Mouse (Mus musculus) neural tube, embryonic 14.5 days (tissue): ENCODE measurements around the gene Tenm2. TPM values are rescaled to one million over a fixed set of nuclear protein-coding genes. Genes with fewer than 3 reads are reported as not detected.
A peak's percentile ranks its signal among the peaks of the same experiment; 100 is the strongest.

Source experiments
- ATAC-seq: fragments of 200-750 bp; cut with Nextera tagmentation; 2 replicates; pipeline ENCODE4 v1.8.0; 2017; ENCODE audit warnings: low read depth, mild to moderate bottlenecking, moderate TSS enrichment, moderate library complexity
- H3K27ac ChIP-seq: fragments of 300-500 bp; sonication (generic); 2 replicates; pipeline ENCODE4 v1.5.1; 2014; ENCODE audit warnings: low read depth, mild to moderate bottlenecking, control low read depth, low read length, moderate library complexity, mixed read lengths
- H3K27me3 ChIP-seq: fragments of 300-500 bp; sonication (generic); 2 replicates; pipeline ENCODE4 v1.6.1; 2014; ENCODE audit warnings: low read length; ENCODE audit not compliant: control insufficient read depth, insufficient read depth
- H3K36me3 ChIP-seq: fragments of 300-500 bp; sonication (generic); 2 replicates; pipeline ENCODE4 v1.6.1; 2014; ENCODE audit warnings: low read length, mixed read lengths; ENCODE audit not compliant: control insufficient read depth, insufficient read depth
- H3K4me1 ChIP-seq: fragments of 300-500 bp; sonication (generic); 2 replicates; pipeline ENCODE4 v1.6.1; 2014; ENCODE audit warnings: low read length; ENCODE audit not compliant: control insufficient read depth, insufficient read depth
- H3K4me2 ChIP-seq: fragments of 300-500 bp; sonication (generic); 2 replicates; pipeline ENCODE4 v1.6.1; 2014; ENCODE audit warnings: mild to moderate bottlenecking, low read depth, low read length, control low read depth
- H3K4me3 ChIP-seq: fragments of 300-500 bp; sonication (generic); 2 replicates; pipeline ENCODE4 v1.5.1; 2014; ENCODE audit warnings: low read depth, low read length, control low read depth, mixed read lengths
- H3K9ac ChIP-seq: fragments of 300-500 bp; sonication (generic); replicated peaks from 2 replicates; pipeline ENCODE4 v1.6.1; 2014; ENCODE audit warnings: low read depth, mild to moderate bottlenecking, control low read depth, low read length, mixed read lengths
- H3K9me3 ChIP-seq: fragments of 300-500 bp; sonication (generic); 2 replicates; pipeline ENCODE4 v1.6.1; 2016; ENCODE audit warnings: low read length; ENCODE audit not compliant: control insufficient read depth
- WGBS: fragments of 180-500 bp; shearing (Covaris S2); extraction: QIAGEN DNeasy Blood & Tissue Kit; methylation state at CpG from one replicate; pipeline ENCODE4 v1.1.7; 2014; 5-methylcytosine and 5-hydroxymethylcytosine counted together
- polyA plus RNA-seq: library from polyadenylated mRNA; unstranded; fragments of >200 nt; fragmentation: Nextera tagmentation; extraction: Ambion mirVana; gene quantifications from 2 replicates; pipeline ENCODE4 v1.2.1, GENCODE M21; 2014

Gene Tenm2
- polyA plus RNA-seq, 1 experiment from 2014 or later, result 32.2 TPM

DNA sequence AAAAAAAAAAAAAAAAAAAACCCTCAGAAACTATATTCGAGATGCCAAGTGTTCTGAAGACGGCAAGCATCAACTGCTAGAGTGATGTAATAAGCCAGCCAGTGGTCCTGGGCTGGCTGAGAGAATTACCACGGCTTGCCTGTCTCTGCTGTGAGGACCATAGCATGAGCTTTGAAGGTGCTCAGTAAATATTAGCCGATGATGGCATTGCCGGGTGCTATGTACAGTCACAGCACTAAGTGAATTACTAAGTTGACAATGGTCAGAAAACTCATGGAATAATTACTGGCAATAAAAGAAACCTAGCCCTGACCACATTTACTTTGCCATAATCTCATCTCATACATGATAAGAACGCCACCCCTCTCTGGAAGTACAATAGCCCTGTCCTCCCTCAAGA, 549.5 kb downstream of the Tenm2 start:
- ATAC-seq, result no peak
- 84% methylated on average over 6 of the region's 6 CpGs for WGBS
- Histone ChIP-seq H3K27me3 (no peaks in the 10 kb centered on the region), H3K4me1 (no peaks in the 10 kb centered on the region), H3K4me3 (no peak overlapping the region), H3K36me3 (no peaks in the 10 kb centered on the region), H3K27ac (no peak overlapping the region), H3K4me2 (no peak overlapping the region), H3K9ac (no peak overlapping the region), H3K9me3 (no peaks in the 10 kb centered on the region)

DNA sequence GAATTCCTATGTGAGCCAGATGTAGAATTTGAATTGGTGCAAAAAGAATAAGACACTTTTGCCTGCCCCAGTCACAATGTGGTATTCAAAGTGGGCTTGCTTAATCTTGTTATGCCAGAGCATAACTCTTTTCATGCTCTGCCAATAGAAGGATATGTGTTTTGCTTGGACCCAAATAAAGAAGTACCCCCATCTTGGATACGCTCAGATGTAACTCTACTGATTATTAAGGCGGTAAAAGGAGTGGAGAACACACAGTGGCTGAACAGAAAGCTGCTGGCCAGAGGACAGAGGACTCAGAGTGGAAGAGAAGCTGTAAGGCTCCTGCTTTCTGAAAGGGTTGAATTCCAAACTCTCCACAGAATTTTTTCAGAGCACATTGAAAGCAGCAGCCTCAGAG, 556.4 kb downstream of the Tenm2 start:
- Histone ChIP-seq H3K27ac (no peak overlapping the region), H3K27me3 (no peaks in the 10 kb centered on the region), H3K36me3 (no peaks in the 10 kb centered on the region), H3K4me1 (peaks cover 12% of the 10 kb centered on the region; the same call in 1 of the 2 replicates), H3K4me3 (no peak overlapping the region), H3K9me3 (no peaks in the 10 kb centered on the region), H3K9ac (no peak overlapping the region), H3K4me2 (no peak overlapping the region)
- no peak for ATAC-seq
- WGBS, result 84% methylated on average over 2 of the region's 2 CpGs

DNA sequence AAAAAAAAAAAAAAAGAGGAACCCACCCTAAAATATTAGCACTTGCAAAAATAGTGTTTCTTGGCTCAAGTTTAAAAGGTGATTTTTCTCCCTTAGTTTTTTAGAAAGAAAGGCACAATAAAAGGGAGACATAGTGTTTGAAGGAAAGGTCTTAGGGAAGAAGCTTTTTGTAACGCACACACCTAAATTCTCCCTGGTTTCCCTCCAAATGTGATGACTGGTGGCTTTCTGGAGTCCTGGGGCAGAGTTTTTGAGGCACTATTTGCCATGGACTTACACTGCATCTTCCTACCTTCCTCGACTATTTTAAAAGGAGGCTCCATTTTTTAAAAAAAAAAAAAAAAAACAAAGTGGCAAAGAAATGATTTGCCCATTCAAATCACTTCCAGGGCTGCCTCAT, 557.2 kb downstream of the Tenm2 start:
- Histone ChIP-seq H3K9ac (peak overlapping the region; percentile 64), H3K9me3 (no peaks in the 10 kb centered on the region), H3K4me3 (peak overlapping the region; percentile 45), H3K4me2 (peak overlapping the region; percentile 65), H3K27me3 (no peaks in the 10 kb centered on the region), H3K36me3 (no peaks in the 10 kb centered on the region), H3K27ac (peak overlapping the region; percentile 97), H3K4me1 (peaks cover 17% of the 10 kb centered on the region; the same call in 1 of the 2 replicates)
- 25% methylated on average over 2 of the region's 2 CpGs for WGBS
- ATAC-seq, result no peak

DNA sequence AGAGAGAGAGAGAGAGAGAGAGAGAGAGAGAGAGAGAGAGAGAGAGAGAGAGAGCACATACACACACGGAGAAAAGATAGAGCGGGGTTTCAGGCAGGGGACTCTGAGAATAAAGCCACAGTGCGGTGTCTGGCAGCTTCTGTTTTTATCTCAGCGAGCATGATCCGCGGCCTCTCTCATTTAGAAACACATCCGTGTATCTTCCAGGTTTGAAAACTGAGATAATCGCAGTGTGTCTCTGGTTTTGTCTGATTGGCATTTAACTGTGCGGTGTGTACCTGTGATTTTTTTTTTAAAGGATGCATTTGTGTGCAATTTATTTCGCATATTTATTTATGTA, 557.7 kb downstream of the Tenm2 start:
- 8% methylated on average over 10 of the region's 10 CpGs for WGBS
- Histone ChIP-seq H3K36me3 (no peaks in the 10 kb centered on the region), H3K27ac (peak overlapping the region; percentile 97)

DNA sequence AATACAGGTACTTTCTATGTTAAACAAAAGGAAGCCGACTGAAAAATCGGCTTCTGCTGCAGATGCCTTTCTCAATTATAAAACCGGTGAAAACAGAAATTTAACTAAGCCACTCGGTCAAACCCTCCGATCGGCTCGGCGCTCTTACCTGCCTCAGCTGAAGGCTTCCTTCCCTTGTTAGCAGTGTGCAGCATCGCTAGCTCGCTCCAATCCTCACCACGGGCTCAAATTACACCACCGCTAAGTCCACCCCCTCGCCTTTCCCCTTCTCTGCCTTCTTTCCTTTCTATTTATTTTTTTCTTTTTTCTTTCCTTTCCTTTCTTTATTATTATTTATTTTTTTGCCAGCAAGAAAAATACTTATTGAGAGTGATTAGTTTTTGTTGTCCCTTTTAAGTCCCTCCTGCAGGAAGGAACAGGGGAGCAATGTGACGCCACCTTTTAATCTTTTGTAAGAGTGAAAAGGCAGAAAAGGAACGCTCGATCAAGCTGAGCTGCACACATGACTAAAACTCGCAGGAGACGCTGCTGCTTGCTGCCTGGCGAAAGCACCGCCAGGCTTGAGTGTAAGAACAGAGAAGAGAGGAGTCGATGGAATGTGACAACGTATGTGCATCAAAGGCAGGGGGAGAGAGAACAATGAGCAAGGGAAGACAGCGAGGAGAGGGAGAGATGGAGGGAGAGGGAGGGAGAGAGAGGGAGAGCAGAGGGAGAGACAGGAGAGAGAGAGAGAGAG, 558.3 kb downstream of the Tenm2 start:
- ATAC-seq, result peak; percentile 92
- H3K4me2 ChIP-seq, result peak overlapping the region; percentile 65
- H3K27me3 ChIP-seq, result no peaks in the 10 kb centered on the region
- peak overlapping the region; percentile 64 for H3K9ac ChIP-seq
- no peaks in the 10 kb centered on the region for H3K9me3 ChIP-seq
- peaks cover 17% of the 10 kb centered on the region; the same call in 1 of the 2 replicates for H3K4me1 ChIP-seq
- under 1% methylated on average over 23 of the region's 23 CpGs for WGBS
- H3K4me3 ChIP-seq, result peak overlapping the region; percentile 45
- H3K36me3 ChIP-seq, result no peaks in the 10 kb centered on the region
- peak overlapping the region; percentile 97 for H3K27ac ChIP-seq

More for the DNA sequence above, 557.7 kb downstream of the Tenm2 start:
- Histone ChIP-seq H3K9ac (peak overlapping the region; percentile 64), H3K4me2 (peak overlapping the region; percentile 65), H3K27me3 (no peaks in the 10 kb centered on the region), H3K9me3 (no peaks in the 10 kb centered on the region), H3K4me3 (peak overlapping the region; percentile 45), H3K4me1 (peaks cover 17% of the 10 kb centered on the region; the same call in 1 of the 2 replicates)
- ATAC-seq, result peak; percentile 83

DNA sequence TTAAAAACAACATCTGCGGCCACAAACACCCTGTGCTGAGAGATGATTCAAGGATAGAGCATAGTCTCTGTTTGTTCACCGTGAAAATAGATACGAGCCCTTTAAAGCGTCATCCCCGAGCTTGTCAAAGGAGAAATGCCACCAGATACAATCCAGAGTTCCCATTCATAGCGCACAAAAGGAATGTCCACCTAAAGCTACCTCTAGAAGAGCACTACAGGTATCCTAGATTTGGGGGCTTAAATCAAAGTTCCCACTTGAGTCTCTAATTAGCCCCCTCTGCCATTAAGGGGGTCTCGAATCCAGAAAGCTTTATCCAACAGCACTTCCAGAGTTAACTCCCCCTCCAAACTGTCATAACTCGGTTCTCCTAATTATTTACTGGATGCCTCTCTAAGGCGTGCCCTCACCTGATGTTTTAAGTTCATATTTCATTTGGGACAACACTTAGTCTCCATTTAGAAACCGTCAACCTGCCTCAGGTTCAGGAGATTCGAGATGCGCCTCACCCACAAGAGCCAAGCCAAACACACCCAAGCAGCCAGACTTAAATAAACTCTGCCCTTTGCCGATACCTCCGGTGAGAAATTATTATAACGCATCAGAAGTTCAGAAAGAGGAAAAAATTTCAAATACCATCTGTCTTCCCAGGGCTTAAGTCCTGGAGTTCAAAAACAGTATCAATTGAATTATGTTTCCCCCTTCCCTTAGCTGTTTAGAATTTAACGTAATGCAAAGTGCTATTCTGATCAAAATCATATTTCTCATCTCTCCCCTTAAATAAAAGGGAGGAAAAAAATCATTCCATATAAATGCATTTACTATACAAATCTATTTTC, 559.1 kb downstream of the Tenm2 start:
- H3K9me3 ChIP-seq, result no peaks in the 10 kb centered on the region
- no peaks in the 10 kb centered on the region for H3K27me3 ChIP-seq
- WGBS, result 35% methylated on average over 16 of the region's 16 CpGs
- peak overlapping the region; percentile 65 for H3K4me2 ChIP-seq
- H3K36me3 ChIP-seq, result no peaks in the 10 kb centered on the region
- peak overlapping the region; percentile 45 for H3K4me3 ChIP-seq
- peaks cover 17% of the 10 kb centered on the region; the same call in 1 of the 2 replicates for H3K4me1 ChIP-seq
- H3K27ac ChIP-seq, result peak overlapping the region; percentile 97
- ATAC-seq, result no peak
- H3K9ac ChIP-seq, result peak overlapping the region; percentile 64

DNA sequence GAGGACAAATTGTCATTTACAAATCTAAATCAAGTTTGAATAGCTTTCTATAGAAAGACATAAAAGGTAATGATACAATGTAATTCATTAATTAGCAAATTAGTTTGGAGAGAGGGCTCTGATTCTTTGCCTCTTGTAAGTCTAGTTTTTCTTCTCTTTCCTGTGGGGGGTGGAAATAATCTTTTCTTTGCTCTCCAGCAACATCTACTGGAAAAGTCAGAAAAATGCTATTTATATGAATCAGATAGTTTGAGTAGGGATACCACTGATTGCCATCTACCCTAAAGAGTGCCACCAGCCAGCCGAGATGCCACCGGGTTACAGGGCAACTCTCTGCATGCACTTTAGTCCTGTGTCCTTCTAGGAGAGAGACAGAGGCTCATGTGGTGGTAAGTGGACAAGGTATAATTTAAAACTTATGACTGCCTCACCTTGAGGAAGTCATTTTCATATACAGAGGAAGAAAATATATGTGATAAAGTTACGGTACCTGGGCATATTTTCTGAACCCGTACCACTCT, 560.8 kb downstream of the Tenm2 start:
- Histone ChIP-seq H3K4me1 (peaks cover 17% of the 10 kb centered on the region; the same call in 1 of the 2 replicates), H3K36me3 (no peaks in the 10 kb centered on the region), H3K4me3 (no peak overlapping the region), H3K27me3 (no peaks in the 10 kb centered on the region), H3K4me2 (peak overlapping the region; percentile 65), H3K27ac (no peak overlapping the region), H3K9me3 (no peaks in the 10 kb centered on the region), H3K9ac (no peak overlapping the region)
- no peak for ATAC-seq
- WGBS, result 86% methylated on average over 4 of the region's 4 CpGs

DNA sequence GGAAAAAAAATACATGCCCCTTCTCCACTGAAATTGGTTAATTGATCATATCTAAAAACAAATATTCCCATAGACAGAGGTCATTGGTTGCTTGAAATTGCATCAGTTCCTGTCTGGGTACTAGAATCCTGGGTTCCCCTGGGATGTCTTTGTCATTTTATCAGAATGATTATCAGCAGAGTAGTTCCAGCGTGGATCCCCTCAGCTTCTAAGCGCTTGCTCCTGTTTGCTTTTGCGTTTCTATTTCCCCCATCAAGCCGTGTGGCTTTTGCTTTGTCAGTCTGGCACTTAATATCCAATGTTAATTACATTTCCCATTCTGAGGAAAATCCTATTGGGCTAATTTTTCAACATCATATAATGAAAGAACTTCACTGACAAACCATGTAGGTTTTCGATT, 561.6 kb downstream of the Tenm2 start:
- no peak for ATAC-seq
- Histone ChIP-seq H3K9ac (no peak overlapping the region), H3K4me3 (no peak overlapping the region), H3K36me3 (no peaks in the 10 kb centered on the region), H3K9me3 (no peaks in the 10 kb centered on the region), H3K4me1 (peaks cover 17% of the 10 kb centered on the region; the same call in 1 of the 2 replicates), H3K4me2 (peak overlapping the region; percentile 27; the same call in 1 of the 2 replicates), H3K27me3 (no peaks in the 10 kb centered on the region), H3K27ac (no peak overlapping the region)
- WGBS, result 48% methylated on average over 5 of the region's 5 CpGs

DNA sequence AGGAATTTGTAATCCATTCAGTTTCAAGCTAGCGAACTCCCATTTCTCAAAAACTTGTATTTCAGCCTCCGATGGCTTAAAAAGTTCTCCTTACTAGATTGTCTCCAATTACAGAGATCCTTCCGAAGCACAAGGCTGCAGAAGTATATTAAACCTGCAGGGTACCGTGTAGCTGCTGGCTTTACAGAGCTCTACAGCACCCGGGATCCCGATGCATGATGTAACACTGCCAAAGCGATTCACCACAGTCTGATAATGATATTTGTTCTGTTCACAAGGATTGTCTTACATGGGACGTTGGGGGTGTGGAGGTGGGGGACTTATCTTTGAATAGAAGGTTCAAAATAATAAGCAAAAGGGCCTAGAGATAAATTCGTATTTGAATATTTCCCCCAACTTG, 564.6 kb downstream of the Tenm2 start:
- no peaks in the 10 kb centered on the region for H3K27me3 ChIP-seq
- H3K27ac ChIP-seq, result no peak overlapping the region
- no peaks in the 10 kb centered on the region for H3K9me3 ChIP-seq
- no peak overlapping the region for H3K9ac ChIP-seq
- no peaks in the 10 kb centered on the region for H3K36me3 ChIP-seq
- H3K4me3 ChIP-seq, result no peak overlapping the region
- 84% methylated on average over 9 of the region's 9 CpGs for WGBS
- no peak for ATAC-seq
- peaks cover 11% of the 10 kb centered on the region; the same call in 1 of the 2 replicates for H3K4me1 ChIP-seq
- no peak overlapping the region for H3K4me2 ChIP-seq
